Mouse (Mus musculus) v-Abl transformed pro-B cells (cell line): ENCODE measurements at regions not wholly inside any gene's neighbourhood (a gene's known extent, or its start where the extent isn't known, plus 50 kb on each side); places are given as distances from the start of the nearest gene placed in this dataset.

Experiments used
- in situ Hi-C, 2 experiments: fragments of 400-800 bp; cut with MboI; formaldehyde crosslinking; loops; one replicate each; pipeline ENCODE4 v1.15.1; 2025; ENCODE audit not compliant: unreplicated experiment in 2 of 2

DNA sequence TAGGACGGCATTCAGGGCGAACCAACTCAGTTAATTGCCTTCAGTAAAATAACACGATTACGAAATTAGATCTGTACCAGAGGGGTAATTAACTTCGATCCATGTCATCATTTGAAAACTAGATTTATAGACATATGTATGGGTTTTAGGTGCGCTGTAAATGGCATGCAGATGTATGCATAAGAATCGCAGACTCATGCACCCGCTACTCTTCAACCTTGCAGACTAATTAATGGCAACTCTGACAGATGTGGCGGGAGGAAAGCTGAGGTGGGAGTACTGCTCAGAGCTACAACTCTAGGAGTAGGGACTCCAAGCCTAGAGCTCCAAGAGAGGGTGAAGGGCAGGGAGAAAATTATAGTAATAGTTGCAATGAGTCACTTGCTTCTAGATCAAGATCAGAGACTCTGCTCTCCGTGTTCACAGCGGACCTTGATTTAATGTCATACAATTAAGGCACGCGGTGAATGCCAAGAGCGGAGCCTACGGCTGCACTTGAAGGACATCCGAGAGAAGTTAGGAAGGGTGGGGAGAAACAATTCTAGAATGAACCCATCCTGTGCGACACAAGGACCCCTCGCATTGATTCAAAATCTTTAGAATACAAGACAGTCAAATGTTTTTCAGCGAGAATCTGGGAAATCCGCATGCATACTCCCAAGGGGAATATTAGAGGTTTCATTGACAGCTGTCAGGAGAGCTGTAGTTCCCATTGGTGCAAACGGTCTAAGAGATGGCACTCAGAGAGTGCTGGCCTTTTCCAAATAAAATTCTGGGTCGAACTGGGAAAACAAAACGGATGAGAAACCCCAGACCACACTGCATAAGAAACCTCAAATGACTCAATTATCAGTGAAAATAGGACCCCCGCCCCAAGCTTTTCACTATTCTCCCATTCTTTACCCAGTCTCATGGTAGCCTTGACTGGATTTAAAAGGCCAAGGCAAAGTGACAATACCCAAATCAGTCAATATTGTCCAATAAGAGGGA lies 152.6 kb upstream of the Cypt12 start:
- in situ Hi-C loops, result no loop called here

DNA sequence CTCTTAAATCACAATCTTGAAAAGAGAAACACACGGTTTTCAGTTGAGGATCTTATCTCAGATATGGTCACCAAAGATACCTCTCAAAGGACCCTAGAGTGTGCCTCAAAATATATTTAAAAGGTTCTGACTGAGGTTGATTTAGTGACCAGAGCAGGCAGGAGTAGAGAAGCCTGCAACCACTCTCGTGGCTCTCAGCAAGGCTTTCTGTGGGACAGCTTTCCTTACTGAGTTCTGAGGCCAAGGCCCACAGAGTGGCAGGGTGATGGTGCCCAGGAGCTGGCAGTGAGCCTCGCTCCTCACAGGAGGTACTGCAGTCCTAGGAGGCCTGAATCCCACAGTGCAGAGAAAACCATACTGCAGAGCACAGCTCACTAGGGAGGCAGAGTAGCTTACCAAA lies 151.4 kb upstream of the Cypt12 start:
- in situ Hi-C loops, result no loop called here

DNA sequence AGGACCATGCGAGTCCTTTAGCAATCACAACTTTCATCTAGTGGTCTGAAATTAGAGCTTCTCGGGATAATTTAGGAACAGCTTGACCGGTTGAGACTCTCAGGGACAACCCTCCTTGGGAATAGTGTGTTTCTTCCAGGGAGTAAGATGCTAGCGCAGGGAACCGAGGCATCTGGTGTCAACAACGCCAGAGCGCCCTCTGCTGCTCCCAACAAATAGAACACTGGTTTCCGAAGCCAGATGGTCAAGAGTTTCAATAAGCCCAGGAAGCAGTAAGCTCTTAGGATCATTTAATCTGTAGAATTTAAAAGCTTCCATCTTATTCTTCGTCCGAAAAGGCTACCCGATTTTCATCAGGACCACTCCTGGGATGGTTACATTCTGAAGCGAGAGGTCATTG lies 149.8 kb upstream of the Cypt12 start:
- in situ Hi-C loops, result no loop called here

DNA sequence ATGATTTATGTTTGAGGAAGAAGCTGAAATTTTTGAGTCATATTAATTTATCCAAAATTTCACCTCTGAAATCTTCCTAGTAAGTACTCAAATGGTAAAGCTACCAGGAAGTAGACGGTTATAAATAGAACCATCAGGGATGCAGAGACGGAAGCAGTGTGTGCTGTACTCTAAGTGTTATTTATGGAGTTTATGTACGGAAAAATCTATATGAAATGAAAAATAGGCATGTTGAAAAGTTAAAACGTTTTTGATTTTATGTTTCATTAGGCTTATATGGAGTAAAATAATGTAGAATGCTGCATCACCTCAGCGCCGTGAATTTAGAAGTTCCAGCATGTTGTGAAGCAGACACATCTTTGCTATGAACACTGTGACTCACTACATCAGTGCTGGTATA lies 149.1 kb upstream of the Cypt12 start:
- in situ Hi-C loops, result no loop called here

DNA sequence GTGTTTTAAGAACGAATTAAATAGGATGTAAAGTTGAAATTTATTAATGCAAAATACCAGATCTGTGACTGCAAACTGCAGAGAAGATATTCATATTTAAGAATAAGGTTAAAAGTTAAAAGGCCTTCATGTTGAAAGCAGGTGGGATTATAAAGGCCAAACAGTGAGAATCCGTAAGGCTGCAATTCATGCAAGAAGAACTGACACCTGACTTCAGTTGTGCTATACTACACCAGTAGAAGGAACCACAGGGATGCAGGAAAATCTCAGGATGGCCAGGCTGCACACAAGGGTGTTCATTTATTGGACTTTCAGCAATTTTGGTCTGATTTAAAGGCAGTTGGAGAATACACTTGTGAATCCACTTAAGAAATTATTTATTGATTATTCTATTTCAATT lies 147.4 kb upstream of the Cypt12 start:
- in situ Hi-C loops, result no loop called here

DNA sequence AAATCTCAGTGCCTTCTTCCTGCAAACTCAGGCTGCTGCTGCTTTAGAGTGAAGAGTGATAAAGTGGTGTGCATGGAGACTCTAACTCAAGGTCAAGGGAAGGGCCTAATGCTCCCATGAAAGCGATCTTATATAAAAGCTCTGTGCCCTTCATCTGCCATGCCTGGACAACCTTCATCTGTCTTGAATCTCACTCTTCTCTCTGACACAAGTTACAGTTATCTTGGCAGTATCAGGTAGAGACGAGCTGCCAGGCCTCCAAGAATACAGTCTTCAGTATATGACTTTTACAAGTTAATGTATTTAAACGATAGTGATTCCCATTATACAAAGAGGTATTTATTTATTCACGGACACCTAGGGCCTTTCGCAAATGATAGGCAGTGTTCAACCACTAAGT lies 146.7 kb upstream of the Cypt12 start:
- in situ Hi-C loops, result no loop called here

DNA sequence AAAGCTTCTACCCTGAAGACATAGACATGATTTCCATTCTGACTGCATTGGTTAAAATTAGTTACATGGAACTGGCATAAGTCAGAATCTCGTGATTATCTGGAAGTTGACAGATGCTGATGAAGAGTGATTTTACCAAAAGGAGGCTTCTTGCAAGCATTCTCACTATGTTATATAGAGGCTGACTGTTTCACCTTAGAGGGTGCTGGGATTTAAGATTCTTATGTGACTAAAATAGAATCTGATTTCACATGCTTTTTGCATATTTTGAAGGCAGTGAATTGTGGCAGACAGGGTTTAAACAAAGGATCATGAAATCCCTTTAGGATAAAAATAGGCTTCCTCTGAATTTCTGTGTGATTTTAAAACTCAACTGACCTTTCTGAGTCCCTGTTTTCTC lies 143.0 kb upstream of the Cypt12 start:
- in situ Hi-C loops, result no loop called here

DNA sequence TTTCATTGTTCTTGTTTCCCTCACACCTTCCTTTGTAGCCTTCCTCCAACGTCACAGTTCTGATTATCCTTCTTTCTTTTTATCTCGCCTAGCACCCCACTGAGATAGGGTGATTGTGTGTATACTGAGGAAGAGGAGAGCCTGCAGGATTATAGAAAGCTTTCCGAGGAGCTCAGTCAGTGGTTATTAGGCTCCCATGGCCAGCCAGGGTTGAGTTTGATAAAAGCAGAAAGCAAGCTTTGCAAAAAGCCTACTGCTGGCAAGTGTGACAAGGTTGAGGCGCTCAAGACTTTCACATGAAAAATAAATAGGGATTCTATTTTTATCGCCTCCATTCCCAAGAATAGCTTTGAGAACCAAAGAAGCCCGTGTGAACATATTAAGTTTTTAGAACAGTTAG lies 136.9 kb upstream of the Cypt12 start:
- in situ Hi-C loops, result no loop called here

DNA sequence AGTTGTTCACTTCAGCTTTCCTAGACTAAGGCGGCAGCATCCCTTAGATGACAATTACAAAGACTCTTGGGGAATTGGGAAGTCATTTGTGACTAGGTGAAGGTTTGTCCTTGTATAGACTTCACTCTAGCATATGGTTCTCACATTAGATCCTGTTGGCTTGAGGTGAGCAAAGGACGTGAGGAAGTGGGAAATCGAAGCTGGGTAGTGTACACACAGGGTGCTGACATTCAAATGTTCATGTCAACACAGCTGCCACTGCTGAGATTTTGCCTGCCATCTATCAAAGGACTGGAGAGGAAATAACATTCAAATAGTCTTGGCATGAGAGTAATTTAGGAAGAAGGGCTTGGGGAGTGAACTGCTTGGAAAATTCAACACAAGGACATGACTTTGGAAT lies 124.0 kb upstream of the Cypt12 start:
- in situ Hi-C loops, result loop anchor here (10.0 kb wide), 3 partner anchors 1349 to 1509 kb away; no protein-coding TSS in a partner anchor

DNA sequence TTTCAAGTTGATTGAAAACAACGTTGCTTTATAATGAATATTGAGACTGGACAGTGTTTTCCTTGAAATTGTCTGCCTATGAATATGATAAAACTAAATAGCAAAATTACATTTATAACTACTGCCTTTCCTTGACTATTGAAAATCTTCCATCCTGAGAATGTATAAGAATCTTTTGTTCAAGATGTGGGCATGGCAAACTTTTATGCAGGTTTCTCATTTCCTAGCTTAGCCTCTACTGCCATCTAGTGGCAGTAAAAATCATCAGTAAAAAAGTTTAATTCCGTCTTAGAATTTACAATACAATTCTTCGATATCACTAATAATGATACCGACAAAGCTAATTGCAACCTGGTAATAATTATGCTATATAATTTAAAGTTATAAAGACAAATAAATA lies 123.5 kb upstream of the Cypt12 start:
- in situ Hi-C loops, result loop anchor here (10.0 to 25.0 kb wide), 4 partner anchors 1238 to 1510 kb away; no protein-coding TSS in a partner anchor

DNA sequence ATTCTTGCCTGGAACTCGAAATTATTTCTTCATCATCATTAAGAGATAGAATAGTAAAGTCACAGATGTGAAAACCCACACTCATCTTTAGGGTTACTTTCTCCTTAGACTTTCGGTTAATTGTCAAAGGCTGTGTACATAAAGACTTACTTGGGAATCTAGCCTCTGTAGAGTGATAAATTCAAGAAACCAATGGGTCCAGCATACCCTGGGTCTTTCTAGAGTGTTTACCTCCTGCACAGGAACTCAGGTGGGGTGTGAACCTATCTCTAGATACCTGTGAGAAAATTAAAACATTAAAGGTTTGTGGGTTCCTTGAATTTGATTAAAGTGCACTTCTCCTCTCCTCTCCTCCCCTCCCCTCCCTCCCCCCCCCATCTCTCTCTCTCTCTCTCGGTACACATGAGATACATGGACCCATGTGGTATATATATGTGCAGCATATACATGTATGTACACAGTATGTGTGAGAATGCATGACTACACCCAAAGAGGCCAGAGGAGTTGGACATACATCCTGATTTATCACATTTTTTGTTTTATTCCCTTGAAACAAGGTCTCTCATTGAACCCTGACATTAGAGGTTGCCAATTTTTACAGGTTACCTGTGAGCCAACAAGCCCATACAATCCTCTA lies 122.8 kb upstream of the Cypt12 start:
- in situ Hi-C loops, result loop anchor here (10.0 to 25.0 kb wide), 4 partner anchors 1237 to 1511 kb away; no protein-coding TSS in a partner anchor

DNA sequence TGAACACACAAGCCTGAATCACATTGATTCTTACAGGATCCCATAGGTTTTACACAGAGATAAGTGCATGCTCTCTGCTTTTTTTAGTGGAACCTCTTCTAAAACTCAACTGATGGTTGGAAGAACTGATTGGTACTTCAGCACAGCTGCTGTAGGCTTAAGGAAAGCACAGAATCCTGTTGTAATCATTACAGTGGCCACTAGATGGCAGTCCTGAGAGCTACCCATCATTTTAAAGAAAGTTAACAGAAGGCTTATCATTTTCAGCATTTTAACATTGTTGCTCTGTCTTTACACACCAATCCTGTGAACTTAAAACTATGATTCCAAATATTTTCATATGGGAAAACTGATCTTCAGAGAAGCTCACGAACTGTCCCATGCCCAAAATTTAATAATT lies 113.5 kb upstream of the Cypt12 start:
- in situ Hi-C loops, result loop anchor here (10.0 to 25.0 kb wide), 3 partner anchors 1228 to 1530 kb away; no protein-coding TSS in a partner anchor

DNA sequence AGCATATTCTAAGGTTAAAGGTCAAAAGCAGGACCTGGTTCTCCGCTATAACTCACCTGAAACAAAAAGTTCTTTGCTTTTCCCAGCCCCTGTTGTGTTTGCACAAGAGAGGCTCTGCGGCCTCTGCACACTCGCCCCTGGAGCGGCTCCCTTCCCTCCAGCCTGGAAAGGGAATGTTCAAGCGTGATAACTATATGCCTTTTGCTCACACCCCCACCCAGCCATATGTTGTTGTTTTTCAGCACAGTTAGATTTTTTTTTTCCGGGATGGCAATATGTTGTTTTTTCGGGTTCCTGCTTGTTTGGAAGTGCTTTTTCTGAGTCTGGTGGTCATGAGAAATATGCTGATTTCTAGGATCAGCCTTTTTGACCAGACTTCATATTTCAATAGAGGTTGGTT lies 100.6 kb upstream of the Cypt12 start:
- in situ Hi-C loops, result loop anchor here in 1 of 2 experiments (25.0 kb wide), 1 partner anchor 1215 kb away; no protein-coding TSS in a partner anchor

DNA sequence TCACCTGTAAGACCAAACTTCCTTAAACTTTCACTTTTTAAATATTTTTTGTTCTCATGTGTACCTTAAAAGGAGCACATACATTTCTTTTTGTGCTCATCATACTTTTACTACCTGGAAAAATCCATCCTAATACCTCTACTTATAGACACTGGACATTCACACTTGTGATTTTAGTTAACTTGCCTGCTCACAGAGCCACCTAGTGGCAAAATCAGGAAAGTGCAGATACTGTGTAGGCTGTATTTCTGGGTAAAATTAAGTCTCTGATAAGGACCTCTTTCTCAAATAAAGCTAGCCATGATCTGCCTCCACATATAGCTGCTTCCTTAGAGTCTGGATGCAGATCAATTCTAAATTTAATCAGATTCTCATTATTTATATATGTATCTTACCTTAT lies 100.0 kb upstream of the Cypt12 start:
- in situ Hi-C loops, result loop anchor here in 1 of 2 experiments (25.0 kb wide), 1 partner anchor 1214 kb away; no protein-coding TSS in a partner anchor

DNA sequence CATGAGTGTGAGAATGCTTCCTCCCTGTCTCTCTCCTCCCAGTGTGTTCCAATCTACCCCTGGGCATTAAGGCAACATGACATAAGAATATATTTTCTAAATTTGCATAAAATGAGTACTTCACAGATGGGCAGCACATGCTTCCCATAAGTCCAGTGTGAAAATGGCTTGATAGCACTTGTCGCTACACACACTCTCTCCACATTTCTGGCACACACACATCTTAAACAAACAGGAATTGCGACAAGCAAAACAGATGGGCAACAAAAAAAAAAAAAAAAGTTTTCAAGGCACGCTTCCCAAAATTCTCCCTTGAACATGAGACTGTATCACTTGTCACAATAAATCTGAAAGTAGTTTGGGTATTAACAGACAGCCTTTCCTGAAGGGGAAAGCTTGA lies 85.8 kb upstream of the Cypt12 start:
- in situ Hi-C loops, result no loop called here

DNA sequence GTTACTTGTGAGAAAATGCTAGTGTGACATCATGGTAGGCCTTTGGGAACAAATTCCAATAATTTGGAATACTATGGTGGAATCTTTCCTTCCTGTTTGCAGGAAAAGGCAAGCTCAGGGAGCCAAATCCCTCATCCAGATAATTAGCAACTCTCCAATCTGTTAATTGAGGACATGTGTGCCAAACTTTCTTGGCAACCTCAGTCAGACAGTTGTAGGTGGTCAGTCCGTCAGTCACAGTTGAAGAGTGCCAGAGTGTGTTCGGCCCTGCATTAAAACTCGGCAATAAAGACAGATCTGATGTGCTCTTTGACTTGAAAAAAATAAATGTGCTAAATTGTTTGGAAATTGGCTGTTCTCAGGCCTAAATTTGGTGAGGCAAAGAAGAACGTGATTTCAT lies 83.1 kb upstream of the Cypt12 start:
- in situ Hi-C loops, result no loop called here

DNA sequence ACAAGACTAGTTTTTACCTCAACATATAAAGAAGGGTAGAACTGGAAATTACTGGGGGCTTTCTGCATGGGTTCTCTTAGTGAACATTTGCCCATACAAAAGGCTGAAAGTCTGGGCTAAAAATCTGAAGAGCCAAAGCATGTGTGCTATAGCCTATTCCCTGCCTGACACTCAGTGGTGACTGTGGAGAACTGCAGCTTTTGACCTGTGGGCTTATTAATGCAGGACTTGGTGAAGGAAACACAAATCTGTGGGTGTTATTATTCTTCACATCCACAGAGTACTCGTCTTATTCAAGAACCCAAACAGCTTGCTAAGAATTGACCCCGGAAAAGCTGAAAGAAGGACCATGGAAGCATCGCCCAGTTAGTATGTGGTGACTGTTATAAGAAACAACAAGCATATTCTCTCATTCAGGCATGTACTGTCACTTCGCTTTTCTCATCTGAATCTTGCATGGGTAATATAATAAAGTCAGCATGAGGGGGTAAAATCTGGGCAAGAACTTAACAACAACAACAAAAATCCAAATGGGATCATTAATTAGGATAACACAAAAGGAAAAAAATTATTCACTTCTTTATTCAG lies 77.2 kb upstream of the Cypt12 start:
- in situ Hi-C loops, result no loop called here

DNA sequence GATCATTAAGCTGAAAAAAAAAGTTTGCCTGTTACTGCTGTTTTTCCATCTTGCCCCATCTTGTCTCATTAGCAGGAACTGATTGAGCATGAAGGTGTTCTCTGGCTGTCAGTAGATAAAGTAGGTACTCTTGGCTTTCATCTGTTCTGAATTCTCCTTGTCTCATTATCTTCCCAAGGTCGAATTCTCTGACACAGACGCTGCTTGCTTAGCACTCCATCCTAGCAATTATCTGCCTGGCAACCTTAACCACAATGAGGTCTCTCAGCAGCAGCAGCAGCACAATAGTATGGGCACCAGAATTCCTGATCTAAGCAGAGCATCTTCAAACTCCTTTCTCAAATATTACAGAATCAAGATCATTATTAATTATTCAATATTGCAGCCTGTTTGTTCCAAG lies 52.3 kb upstream of the Cypt12 start:
- in situ Hi-C loops, result no loop called here

DNA sequence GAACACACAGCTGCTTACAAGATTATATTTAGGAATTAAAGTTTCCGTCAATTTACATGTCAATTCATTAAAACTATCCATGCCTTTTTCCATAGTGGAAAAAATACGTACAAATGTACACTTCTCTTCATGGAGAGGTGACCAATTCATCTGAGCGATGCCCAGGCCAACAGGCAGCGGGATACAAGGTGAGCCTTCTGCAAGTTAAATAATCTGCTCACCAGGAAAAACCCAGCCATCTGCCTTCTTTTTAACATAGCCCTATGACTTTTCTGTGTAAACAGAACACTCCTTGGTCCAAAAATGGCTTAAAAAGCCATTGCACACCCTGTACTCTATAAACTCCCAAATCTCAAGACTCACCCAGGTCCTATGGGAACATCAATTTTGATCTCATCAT lies 51.5 kb upstream of the Cypt12 start:
- in situ Hi-C loops, result no loop called here
